Mouse (Mus musculus): Measurements from ENCODE around the gene Slc25a48. TPM values are rescaled to one million over a fixed set of nuclear protein-coding genes. Genes with fewer than 3 reads are reported as not detected.

Gene Slc25a48
- polyA plus RNA-seq, 1 experiment from 2014 or later, result 0.09 TPM

DNA sequence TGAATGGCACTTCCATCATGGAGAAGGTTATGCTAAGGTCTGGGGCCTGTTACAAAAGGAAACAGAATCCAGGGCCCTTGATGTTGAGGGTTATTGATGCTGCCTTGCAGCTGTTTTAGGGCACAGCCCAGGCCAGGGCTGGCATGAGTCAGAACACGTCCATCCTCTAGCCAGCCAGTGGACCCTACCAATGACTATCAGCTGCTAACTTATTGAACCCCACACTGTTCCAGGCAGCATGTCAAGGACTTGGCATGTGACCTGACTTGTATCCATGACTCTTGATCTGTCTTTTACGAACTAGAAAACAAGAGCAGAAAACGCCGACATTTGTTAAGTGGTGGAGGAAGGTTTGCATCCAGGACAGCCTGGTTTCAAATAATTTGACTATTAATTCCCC is 24.6 kb downstream of the Slc25a48 start:
- Histone ChIP-seq H3K4me3 (ENCODE audit: low read depth, low read length) (no peak overlapping the region), H3K36me3 (ENCODE audit: control insufficient read depth, insufficient read depth, low read length) (no peaks in the 10 kb centered on the region), H3K4me2 (replicated peaks; ENCODE audit: low read depth, low read length) (no peak overlapping the region), H3K27me3 (ENCODE audit: control insufficient read depth, insufficient read depth, low read length) (no peaks in the 10 kb centered on the region), H3K9me3 (ENCODE audit: control insufficient read depth, low read depth, low read length) (no peaks in the 10 kb centered on the region), H3K9ac (replicated peaks; ENCODE audit: low read depth, low read length) (no peak overlapping the region), H3K27ac (ENCODE audit: low read length) (no peak overlapping the region), H3K4me1 (ENCODE audit: control insufficient read depth, insufficient read depth, low read length) (no peaks in the 10 kb centered on the region)
- no peak for ATAC-seq (ENCODE audit: insufficient number of reproducible peaks, insufficient read depth, low FRiP score, low read depth)
- 88% methylated on average over 4 of the region's 4 CpGs for WGBS

DNA sequence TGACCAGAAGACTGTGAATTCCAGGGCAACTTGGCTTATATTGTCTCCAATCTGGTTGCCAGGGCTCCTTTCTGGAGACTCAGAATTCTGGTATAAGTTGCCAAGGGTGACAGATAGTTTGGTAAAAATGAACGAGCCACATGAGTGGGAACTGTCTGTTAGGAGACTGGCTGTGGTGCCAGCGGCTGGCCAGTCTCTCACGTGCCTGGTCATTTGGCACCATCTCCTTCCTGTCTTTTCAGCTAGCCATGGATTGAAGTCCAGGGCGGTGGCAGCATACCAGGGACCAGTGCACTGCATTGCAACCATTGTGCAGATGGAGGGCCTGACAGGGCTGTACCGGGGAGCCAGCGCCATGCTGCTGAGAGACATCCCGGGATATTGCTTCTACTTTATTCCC is 25.1 kb downstream of the Slc25a48 start:
- Histone ChIP-seq H3K27me3 (ENCODE audit: control insufficient read depth, insufficient read depth, low read length) (no peaks in the 10 kb centered on the region), H3K9me3 (ENCODE audit: control insufficient read depth, low read depth, low read length) (no peaks in the 10 kb centered on the region), H3K4me2 (replicated peaks; ENCODE audit: low read depth, low read length) (no peak overlapping the region), H3K4me3 (ENCODE audit: low read depth, low read length) (no peak overlapping the region), H3K36me3 (ENCODE audit: control insufficient read depth, insufficient read depth, low read length) (no peaks in the 10 kb centered on the region), H3K9ac (replicated peaks; ENCODE audit: low read depth, low read length) (no peak overlapping the region), H3K4me1 (ENCODE audit: control insufficient read depth, insufficient read depth, low read length) (no peaks in the 10 kb centered on the region), H3K27ac (ENCODE audit: low read length) (no peak overlapping the region)
- ATAC-seq (ENCODE audit: insufficient number of reproducible peaks, insufficient read depth, low FRiP score, low read depth), result no peak
- 90% methylated on average over 7 of the region's 7 CpGs for WGBS

DNA sequence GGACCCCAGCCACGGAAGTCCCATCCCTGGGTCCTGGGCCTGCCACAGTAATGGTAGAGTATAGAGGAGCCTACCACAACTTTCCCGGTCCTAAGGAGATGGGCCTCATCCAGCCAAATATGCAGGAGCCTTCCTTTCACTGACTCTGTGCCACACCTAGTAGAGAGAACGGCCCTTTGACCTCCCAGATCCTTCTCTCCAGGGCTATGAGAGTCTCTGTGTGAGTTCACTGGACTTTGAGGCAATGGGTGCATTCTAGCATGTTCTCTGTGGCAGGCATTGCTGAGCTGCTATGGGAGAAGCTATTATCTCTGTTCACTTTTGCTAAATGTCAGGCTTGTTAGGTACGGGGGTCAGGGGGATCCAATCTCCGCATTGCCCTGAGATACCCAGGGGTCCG is 25.6 kb downstream of the Slc25a48 start:
- Histone ChIP-seq H3K36me3 (ENCODE audit: control insufficient read depth, insufficient read depth, low read length) (no peaks in the 10 kb centered on the region), H3K27me3 (ENCODE audit: control insufficient read depth, insufficient read depth, low read length) (no peaks in the 10 kb centered on the region), H3K4me1 (ENCODE audit: control insufficient read depth, insufficient read depth, low read length) (no peaks in the 10 kb centered on the region), H3K27ac (ENCODE audit: low read length) (no peak overlapping the region), H3K4me2 (replicated peaks; ENCODE audit: low read depth, low read length) (no peak overlapping the region), H3K4me3 (ENCODE audit: low read depth, low read length) (no peak overlapping the region), H3K9ac (replicated peaks; ENCODE audit: low read depth, low read length) (no peak overlapping the region), H3K9me3 (ENCODE audit: control insufficient read depth, low read depth, low read length) (no peaks in the 10 kb centered on the region)
- WGBS, result 71% methylated on average over 6 of the region's 6 CpGs
- no peak for ATAC-seq (ENCODE audit: insufficient number of reproducible peaks, insufficient read depth, low FRiP score, low read depth)

DNA sequence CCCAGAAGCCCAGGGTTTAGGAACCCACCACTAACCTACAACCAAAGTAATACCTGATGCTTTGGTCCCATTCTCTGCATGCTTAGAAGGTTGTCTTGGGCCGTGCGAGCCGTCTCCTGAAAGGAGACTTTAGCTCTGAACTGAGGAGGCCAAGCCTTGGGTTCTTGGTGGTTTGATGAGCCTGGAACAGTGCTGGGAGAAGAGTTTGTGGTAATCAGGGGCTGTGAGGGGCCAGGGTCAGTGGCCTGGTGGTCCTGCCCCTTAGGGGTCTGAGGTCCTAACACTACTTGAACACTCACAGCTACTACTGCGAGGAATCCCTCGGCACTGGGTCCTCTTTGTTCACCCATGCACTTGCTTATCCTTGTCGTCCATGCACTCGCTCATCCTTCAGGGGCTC is 29.6 kb downstream of the Slc25a48 start:
- 94% methylated on average over 7 of the region's 7 CpGs for WGBS
- H3K27me3 ChIP-seq (ENCODE audit: control insufficient read depth, insufficient read depth, low read length), result no peaks in the 10 kb centered on the region
- H3K36me3 ChIP-seq (ENCODE audit: control insufficient read depth, insufficient read depth, low read length), result no peaks in the 10 kb centered on the region
- H3K9ac ChIP-seq (replicated peaks; ENCODE audit: low read depth, low read length), result no peak overlapping the region
- H3K4me1 ChIP-seq (ENCODE audit: control insufficient read depth, insufficient read depth, low read length), result peaks cover 2% of the 10 kb centered on the region; the same call in 1 of the 2 replicates
- H3K4me2 ChIP-seq (replicated peaks; ENCODE audit: low read depth, low read length), result no peak overlapping the region
- no peaks in the 10 kb centered on the region for H3K9me3 ChIP-seq (ENCODE audit: control insufficient read depth, low read depth, low read length)
- H3K27ac ChIP-seq (ENCODE audit: low read length), result no peak overlapping the region
- no peak for ATAC-seq (ENCODE audit: insufficient number of reproducible peaks, insufficient read depth, low FRiP score, low read depth)
- H3K4me3 ChIP-seq (ENCODE audit: low read depth, low read length), result no peak overlapping the region

DNA sequence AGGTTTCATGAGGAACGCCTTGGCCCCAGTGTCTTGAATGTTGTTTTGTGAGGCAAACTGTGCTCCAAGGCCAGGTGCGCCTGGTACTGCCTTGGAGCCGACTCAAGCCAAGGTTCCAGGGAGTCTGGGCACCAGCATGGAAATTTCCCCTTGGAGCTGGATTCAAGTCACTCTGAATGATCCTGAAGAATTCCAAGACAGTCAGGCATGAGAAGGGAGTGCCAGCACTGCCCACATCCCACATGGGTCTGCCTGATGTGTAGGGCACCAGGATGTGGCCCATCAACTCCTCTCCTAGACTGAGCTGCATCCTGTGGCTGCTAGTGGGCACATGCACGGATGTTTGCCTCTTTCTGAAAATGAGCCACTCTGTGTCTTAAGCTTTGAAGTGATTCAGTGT is 30.4 kb downstream of the Slc25a48 start:
- Histone ChIP-seq H3K4me2 (replicated peaks; ENCODE audit: low read depth, low read length) (no peak overlapping the region), H3K9ac (replicated peaks; ENCODE audit: low read depth, low read length) (no peak overlapping the region), H3K27me3 (ENCODE audit: control insufficient read depth, insufficient read depth, low read length) (no peaks in the 10 kb centered on the region), H3K27ac (ENCODE audit: low read length) (no peak overlapping the region), H3K36me3 (ENCODE audit: control insufficient read depth, insufficient read depth, low read length) (no peaks in the 10 kb centered on the region), H3K4me1 (ENCODE audit: control insufficient read depth, insufficient read depth, low read length) (peaks cover 2% of the 10 kb centered on the region; the same call in 1 of the 2 replicates), H3K4me3 (ENCODE audit: low read depth, low read length) (no peak overlapping the region), H3K9me3 (ENCODE audit: control insufficient read depth, low read depth, low read length) (no peaks in the 10 kb centered on the region)
- ATAC-seq (ENCODE audit: insufficient number of reproducible peaks, insufficient read depth, low FRiP score, low read depth), result no peak
- WGBS, result 92% methylated on average over 4 of the region's 4 CpGs

DNA sequence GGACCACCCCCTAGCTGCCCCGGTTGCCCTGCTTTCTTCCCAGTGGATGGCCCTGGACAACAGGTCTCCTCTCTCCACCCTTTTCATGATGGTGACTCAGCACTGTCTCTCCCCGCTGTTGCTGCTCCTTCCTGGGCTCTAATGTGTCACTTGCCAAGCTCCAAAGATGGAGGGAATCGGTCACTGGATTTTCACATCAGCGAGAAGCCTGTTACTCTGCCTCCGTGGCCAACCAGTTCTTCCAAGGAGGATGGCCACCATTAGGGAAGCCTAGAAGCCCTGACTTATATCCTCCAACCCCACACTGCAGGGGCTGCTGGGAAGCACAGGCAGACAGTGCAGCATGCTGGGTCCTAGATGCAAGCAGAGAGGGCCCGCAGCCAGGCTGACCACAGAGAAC is 33.1 kb downstream of the Slc25a48 start:
- Histone ChIP-seq H3K27ac (ENCODE audit: low read length) (no peak overlapping the region), H3K4me2 (replicated peaks; ENCODE audit: low read depth, low read length) (no peak overlapping the region), H3K4me3 (ENCODE audit: low read depth, low read length) (no peak overlapping the region), H3K36me3 (ENCODE audit: control insufficient read depth, insufficient read depth, low read length) (no peaks in the 10 kb centered on the region), H3K9me3 (ENCODE audit: control insufficient read depth, low read depth, low read length) (no peaks in the 10 kb centered on the region), H3K9ac (replicated peaks; ENCODE audit: low read depth, low read length) (no peak overlapping the region), H3K4me1 (ENCODE audit: control insufficient read depth, insufficient read depth, low read length) (peaks cover 2% of the 10 kb centered on the region; the same call in 1 of the 2 replicates), H3K27me3 (ENCODE audit: control insufficient read depth, insufficient read depth, low read length) (no peaks in the 10 kb centered on the region)
- 88% methylated on average over 6 of the region's 6 CpGs for WGBS
- ATAC-seq (ENCODE audit: insufficient number of reproducible peaks, insufficient read depth, low FRiP score, low read depth), result no peak

DNA sequence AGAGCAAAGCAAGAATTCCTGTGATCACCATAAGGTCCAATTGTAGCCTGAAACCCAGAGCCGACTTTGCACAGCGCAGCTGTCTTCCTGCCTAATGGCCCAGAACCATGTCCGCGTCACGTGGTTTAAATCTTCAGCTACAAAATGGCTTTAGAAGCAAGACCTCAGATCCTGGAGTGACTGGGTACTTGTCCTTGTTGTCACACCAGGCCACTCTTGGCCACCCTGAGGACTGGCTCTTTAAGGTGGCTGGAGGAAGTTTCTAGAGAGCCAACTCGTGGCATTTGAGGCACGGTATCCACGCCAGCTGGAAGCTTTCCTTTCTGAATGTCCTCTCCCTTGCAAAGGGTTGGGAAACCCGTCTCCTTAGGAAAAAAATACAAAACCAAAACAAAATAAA is 33.8 kb downstream of the Slc25a48 start:
- H3K36me3 ChIP-seq (ENCODE audit: control insufficient read depth, insufficient read depth, low read length), result no peaks in the 10 kb centered on the region
- H3K9me3 ChIP-seq (ENCODE audit: control insufficient read depth, low read depth, low read length), result no peaks in the 10 kb centered on the region
- ATAC-seq (ENCODE audit: insufficient number of reproducible peaks, insufficient read depth, low FRiP score, low read depth), result no peak
- no peak overlapping the region for H3K4me2 ChIP-seq (replicated peaks; ENCODE audit: low read depth, low read length)
- no peak overlapping the region for H3K27ac ChIP-seq (ENCODE audit: low read length)
- H3K27me3 ChIP-seq (ENCODE audit: control insufficient read depth, insufficient read depth, low read length), result no peaks in the 10 kb centered on the region
- H3K9ac ChIP-seq (replicated peaks; ENCODE audit: low read depth, low read length), result no peak overlapping the region
- H3K4me1 ChIP-seq (ENCODE audit: control insufficient read depth, insufficient read depth, low read length), result peaks cover 2% of the 10 kb centered on the region; the same call in 1 of the 2 replicates
- WGBS, result 62% methylated on average over 9 of the region's 9 CpGs
- H3K4me3 ChIP-seq (ENCODE audit: low read depth, low read length), result no peak overlapping the region

DNA sequence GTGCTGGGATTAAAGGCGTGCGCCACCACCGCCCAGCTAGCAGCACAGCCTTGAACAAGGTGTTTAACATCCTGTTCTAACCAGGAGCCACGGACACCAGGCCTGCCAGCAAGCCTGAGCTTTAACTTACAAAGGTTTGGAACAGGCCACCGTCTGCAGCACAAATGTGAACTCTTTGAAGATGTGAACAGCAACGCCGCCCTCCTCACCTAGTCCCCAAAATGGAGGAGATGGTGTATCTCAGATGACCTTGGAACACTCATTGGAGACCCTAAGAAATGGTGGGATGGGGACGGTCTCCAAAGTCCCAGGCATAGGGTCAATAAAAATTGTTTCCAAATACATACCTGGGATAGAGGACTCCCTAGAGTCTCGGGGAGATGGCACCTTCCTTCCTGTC is 34.5 kb downstream of the Slc25a48 start:
- no peak overlapping the region for H3K4me2 ChIP-seq (replicated peaks; ENCODE audit: low read depth, low read length)
- no peak overlapping the region for H3K27ac ChIP-seq (ENCODE audit: low read length)
- no peaks in the 10 kb centered on the region for H3K36me3 ChIP-seq (ENCODE audit: control insufficient read depth, insufficient read depth, low read length)
- no peak overlapping the region for H3K4me3 ChIP-seq (ENCODE audit: low read depth, low read length)
- H3K4me1 ChIP-seq (ENCODE audit: control insufficient read depth, insufficient read depth, low read length), result peaks cover 2% of the 10 kb centered on the region; the same call in 1 of the 2 replicates
- ATAC-seq (ENCODE audit: insufficient number of reproducible peaks, insufficient read depth, low FRiP score, low read depth), result no peak
- no peaks in the 10 kb centered on the region for H3K27me3 ChIP-seq (ENCODE audit: control insufficient read depth, insufficient read depth, low read length)
- H3K9me3 ChIP-seq (ENCODE audit: control insufficient read depth, low read depth, low read length), result no peaks in the 10 kb centered on the region
- no peak overlapping the region for H3K9ac ChIP-seq (replicated peaks; ENCODE audit: low read depth, low read length)
- 90% methylated on average over 9 of the region's 9 CpGs for WGBS

DNA sequence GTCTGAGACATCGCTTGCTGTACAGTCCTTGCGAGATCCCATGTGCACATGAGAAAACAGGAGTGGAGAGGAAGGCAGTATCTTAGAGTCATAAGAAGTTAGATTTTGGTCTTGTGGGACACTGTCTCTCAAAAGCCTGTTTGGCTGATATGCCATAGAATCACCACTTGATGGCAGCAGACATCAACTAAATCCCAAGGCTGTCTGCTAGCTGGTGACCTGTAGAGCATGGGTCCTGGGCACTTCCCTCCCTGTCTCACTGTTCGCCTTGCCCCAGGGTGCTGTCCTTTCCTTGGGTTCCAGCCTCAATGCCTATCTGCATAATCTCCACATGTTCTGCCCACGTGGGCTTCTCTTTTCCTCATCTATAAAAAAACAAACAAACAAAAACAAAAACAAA is 37.2 kb downstream of the Slc25a48 start:
- no peaks in the 10 kb centered on the region for H3K27me3 ChIP-seq (ENCODE audit: control insufficient read depth, insufficient read depth, low read length)
- no peak overlapping the region for H3K27ac ChIP-seq (ENCODE audit: low read length)
- no peak overlapping the region for H3K4me2 ChIP-seq (replicated peaks; ENCODE audit: low read depth, low read length)
- no peak overlapping the region for H3K9ac ChIP-seq (replicated peaks; ENCODE audit: low read depth, low read length)
- no peaks in the 10 kb centered on the region for H3K36me3 ChIP-seq (ENCODE audit: control insufficient read depth, insufficient read depth, low read length)
- H3K9me3 ChIP-seq (ENCODE audit: control insufficient read depth, low read depth, low read length), result no peaks in the 10 kb centered on the region
- ATAC-seq (ENCODE audit: insufficient number of reproducible peaks, insufficient read depth, low FRiP score, low read depth), result no peak
- peaks cover 2% of the 10 kb centered on the region; the same call in 1 of the 2 replicates for H3K4me1 ChIP-seq (ENCODE audit: control insufficient read depth, insufficient read depth, low read length)
- WGBS, result 28% methylated on average over 4 of the region's 4 CpGs
- no peak overlapping the region for H3K4me3 ChIP-seq (ENCODE audit: low read depth, low read length)

Data from stomach, embryonic 14.5 days (tissue).